In the genomic region with DNA sequence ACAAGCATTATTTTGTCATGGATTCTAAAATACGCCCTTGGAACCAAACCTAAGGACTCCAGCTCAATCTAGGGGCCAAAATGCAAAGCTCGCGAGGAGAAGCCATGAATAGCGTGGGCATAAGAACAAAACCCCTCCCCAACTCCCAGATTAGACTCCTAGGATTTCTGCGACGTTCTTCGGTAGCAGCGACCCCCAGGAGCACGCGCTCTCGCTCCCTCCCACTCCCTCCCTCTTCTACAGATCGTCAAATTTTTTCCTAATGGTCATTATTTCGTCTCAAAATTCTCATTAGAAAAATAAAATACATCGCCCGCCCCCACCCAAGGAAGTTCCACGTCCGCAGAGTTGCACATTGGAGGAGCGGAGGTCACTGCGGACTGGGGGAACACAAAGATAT, we compare ENCODE assay signal across 12 mouse cellular contexts. TPM values are rescaled to one million over a fixed set of nuclear protein-coding genes. Genes with fewer than 3 reads are reported as not detected.
A peak's percentile ranks its signal among the peaks of the same experiment; 100 is the strongest.
DNase-seq lines count a peak whose midpoint lies in the region; ATAC-seq and TF ChIP-seq lines count a peak whose summit lies in the region.
"Had no signal": no experiment of that assay in that cellular context is flagged by ENCODE, and none has a peak within 500 bp of the region (broad histone marks: within the 10 kb centered on the region; RNA-seq: fewer than 3 reads in every experiment).

No protein-coding gene starts in this region.

- no peak for TF ChIP-seq CTCF in heart, adult 2 months (IDR thresholded peaks at IDR 0.05)
- TF ChIP-seq CTCF in midbrain, postnatal 0 days (IDR thresholded peaks at IDR 0.05): no peak

- H3K9ac ChIP-seq in heart, embryonic 13.5 days: no peak overlapping the region
- no peak overlapping the region for H3K9ac ChIP-seq in heart, adult 2 months (ENCODE audit: low read depth, low read length)
- no peak overlapping the region for H3K9ac ChIP-seq in embryonic facial prominence, embryonic 15.5 days
- H3K9ac ChIP-seq in hindbrain, embryonic 14.5 days: peak overlapping the region; percentile 52
- peak overlapping the region; percentile 66 for H3K9ac ChIP-seq in midbrain, postnatal 0 days (replicated peaks; ENCODE audit: low read length, poor library complexity, severe bottlenecking)

- H3K36me3 ChIP-seq in heart, embryonic 13.5 days: no peaks in the 10 kb centered on the region
- H3K36me3 ChIP-seq in heart, adult 2 months (ENCODE audit: control insufficient read depth, insufficient read depth, low read length): no peaks in the 10 kb centered on the region
- no peaks in the 10 kb centered on the region for H3K36me3 ChIP-seq in embryonic facial prominence, embryonic 15.5 days
- H3K36me3 ChIP-seq in hindbrain, embryonic 14.5 days (replicated peaks; ENCODE audit: control insufficient read depth, insufficient read depth): no peaks in the 10 kb centered on the region
- H3K36me3 ChIP-seq in midbrain, postnatal 0 days (ENCODE audit: insufficient read depth, low read length): no peaks in the 10 kb centered on the region

- no peaks in the 10 kb centered on the region for H3K79me2 ChIP-seq in heart, adult 2 months (replicated peaks; ENCODE audit: control insufficient read depth, insufficient read depth, low read length)

- 1% methylated on average over 19 of the region's 19 CpGs for WGBS in heart, embryonic 13.5 days
- whole genome bisulfite sequencing in heart, adult 2 months: 7% methylated on average over 19 of the region's 19 CpGs
- under 1% methylated on average over 19 of the region's 19 CpGs for WGBS in embryonic facial prominence, embryonic 15.5 days
- under 1% methylated on average over 19 of the region's 19 CpGs for whole genome bisulfite sequencing in hindbrain, embryonic 14.5 days
- WGBS in midbrain, postnatal 0 days: under 1% methylated on average over 19 of the region's 19 CpGs

- intact Hi-C loops in heart, adult 2 months (cut with DNase I): no loop called here
- intact Hi-C loops in left cerebral cortex, postnatal 14 days (cut with DNase I): loop anchor here (5.0 to 10.0 kb wide), 3 partner anchors 71 to 318 kb away; no protein-coding TSS in a partner anchor

- H3K4me1 ChIP-seq in heart, embryonic 13.5 days: peaks cover 20% of the 10 kb centered on the region
- no peaks in the 10 kb centered on the region for H3K4me1 ChIP-seq in heart, adult 2 months (ENCODE audit: control insufficient read depth, insufficient read depth, low read length)
- H3K4me1 ChIP-seq in embryonic facial prominence, embryonic 15.5 days: peaks cover 26% of the 10 kb centered on the region; the same call in 1 of the 2 replicates
- H3K4me1 ChIP-seq in hindbrain, embryonic 14.5 days (replicated peaks; ENCODE audit: control insufficient read depth, insufficient read depth, low read length): no peaks in the 10 kb centered on the region
- H3K4me1 ChIP-seq in midbrain, postnatal 0 days (ENCODE audit: insufficient read depth, low read length): no peaks in the 10 kb centered on the region

- H3K9me3 ChIP-seq in heart, embryonic 13.5 days: no peaks in the 10 kb centered on the region
- H3K9me3 ChIP-seq in embryonic facial prominence, embryonic 15.5 days (replicated peaks): no peaks in the 10 kb centered on the region
- no peaks in the 10 kb centered on the region for H3K9me3 ChIP-seq in hindbrain, embryonic 14.5 days (ENCODE audit: control insufficient read depth, low read length)
- no peaks in the 10 kb centered on the region for H3K9me3 ChIP-seq in midbrain, postnatal 0 days (ENCODE audit: low read length)

- no peak overlapping the region for H3K4me2 ChIP-seq in heart, embryonic 13.5 days
- H3K4me2 ChIP-seq in embryonic facial prominence, embryonic 15.5 days (replicated peaks): no peak overlapping the region
- H3K4me2 ChIP-seq in hindbrain, embryonic 14.5 days (replicated peaks): no peak overlapping the region
- H3K4me2 ChIP-seq in midbrain, postnatal 0 days (ENCODE audit: low read depth, low read length, poor library complexity, severe bottlenecking): peak overlapping the region; percentile 43

- no peak for DNase-seq in heart, adult 2 months
- DNase-seq in hindbrain, embryonic 14.5 days (ENCODE audit: low spot score): no peak
- DNase-seq in midbrain, postnatal 0 days (ENCODE audit: low spot score): no peak
- no peak for DNase-seq in right cerebral cortex, postnatal 14 days
- DNase-seq in left cerebral cortex, postnatal 14 days (ENCODE audit: low spot score in 2 of 2): no peak
- DNase-seq in neural tube, embryonic 10.5 days (ENCODE audit: extremely low spot score, low spot score): no peak
- DNase-seq: lung, postnatal 10 days had no signal

- peaks cover 96% of the 10 kb centered on the region for H3K27me3 ChIP-seq in heart, embryonic 13.5 days (replicated peaks)
- peaks cover 36% of the 10 kb centered on the region for H3K27me3 ChIP-seq in heart, adult 2 months (ENCODE audit: control insufficient read depth, insufficient read depth, low read length)
- H3K27me3 ChIP-seq in embryonic facial prominence, embryonic 15.5 days: peaks cover 90% of the 10 kb centered on the region
- H3K27me3 ChIP-seq in hindbrain, embryonic 14.5 days (ENCODE audit: control insufficient read depth, insufficient read depth, low read length): peaks cover 99% of the 10 kb centered on the region
- H3K27me3 ChIP-seq in midbrain, postnatal 0 days (ENCODE audit: insufficient read depth, low read length): peaks cover 5% of the 10 kb centered on the region; the same call in 1 of the 2 replicates

- H3K27ac ChIP-seq in heart, embryonic 13.5 days (replicated peaks): no peak overlapping the region
- H3K27ac ChIP-seq in heart, adult 2 months: no peak overlapping the region
- no peak overlapping the region for H3K27ac ChIP-seq in embryonic facial prominence, embryonic 15.5 days (replicated peaks)
- peak overlapping the region; percentile 64 for H3K27ac ChIP-seq in hindbrain, embryonic 14.5 days
- peak overlapping the region; percentile 82 for H3K27ac ChIP-seq in midbrain, postnatal 0 days (ENCODE audit: low read depth, low read length)

- no peak for ATAC-seq in heart, embryonic 13.5 days (ENCODE audit: extremely low read depth, insufficient number of reproducible peaks, low FRiP score, low TSS enrichment)
- ATAC-seq in embryonic facial prominence, embryonic 15.5 days (ENCODE audit: insufficient number of reproducible peaks, low FRiP score, low TSS enrichment, low read depth): no peak
- ATAC-seq in hindbrain, embryonic 14.5 days (ENCODE audit: low FRiP score): no peak
- no peak for ATAC-seq in midbrain, postnatal 0 days (ENCODE audit: low FRiP score)

- no peak for TF ChIP-seq POLR2A in heart, adult 2 months (IDR thresholded peaks at IDR 0.05; ENCODE audit: insufficient read depth, low read depth, low read length)

- H3K4me3 ChIP-seq in heart, embryonic 13.5 days: 0 out of 2 replicates have a peak overlapping the region, but pooled peaks have one; percentile 25
- no peak overlapping the region for H3K4me3 ChIP-seq in heart, adult 2 months
- peak overlapping the region; percentile 22 for H3K4me3 ChIP-seq in embryonic facial prominence, embryonic 15.5 days (replicated peaks)
- H3K4me3 ChIP-seq in hindbrain, embryonic 14.5 days (replicated peaks; ENCODE audit: low read length): peak overlapping the region; percentile 24
- H3K4me3 ChIP-seq in midbrain, postnatal 0 days (ENCODE audit: low read depth, low read length): peak overlapping the region; percentile 43

- TF ChIP-seq EP300 in heart, adult 2 months (IDR thresholded peaks at IDR 0.05; ENCODE audit: insufficient read depth, low read depth, low read length): no peak

RNA-seq across cellular contexts. Expression of a gene that starts 6.8 kb away (rescaled TPM):
- 0.13 TPM in 1 of 2 replicates, not detected in the other for polyA plus RNA-seq in heart, embryonic 13.5 days (2015; fragmentation: Nextera tagmentation; extraction: Ambion mirVana)
- not detected for total RNA-seq in heart, adult 2 months (2021)
- polyA plus RNA-seq in heart, adult 2 months (2012; rRNA removed): not detected in 2 replicates
- polyA plus RNA-seq in embryonic facial prominence, embryonic 15.5 days (2015; fragmentation: Nextera tagmentation; extraction: Ambion mirVana): 7.4 and 9.7 TPM in 2 replicates
- polyA plus RNA-seq in hindbrain, embryonic 14.5 days (2014; fragmentation: Nextera tagmentation; extraction: Ambion mirVana): 18.5 and 20.3 TPM in 2 replicates
- 90.3 and 93.2 TPM in 2 replicates for total RNA-seq in midbrain, postnatal 0 days (2014; rRNA removed)
- 61.2 and 62.0 TPM in 2 replicates for polyA plus RNA-seq in midbrain, postnatal 0 days (2015; fragmentation: Nextera tagmentation; extraction: Ambion mirVana)
- total RNA-seq in left cerebral cortex, postnatal 14 days (2021): 1 to 10 TPM; 1.1 to 1.5 TPM
- total RNA-seq: monocyte, adult 5-6 weeks had no signal
- polyA plus RNA-seq: heart, embryonic 14.5 days; thymus, postnatal 0 days had no signal

Comparison
In these comparisons a context has a peak if more than half of its experiments do, and no peak if none do; other contexts are left out.
1. H3K27ac ChIP-seq: peak in hindbrain, embryonic 14.5 days (single experiment) and midbrain, postnatal 0 days (single experiment); none in heart, embryonic 13.5 days (single experiment), heart, adult 2 months (single experiment) and embryonic facial prominence, embryonic 15.5 days (single experiment).
2. H3K9ac ChIP-seq: peak in hindbrain, embryonic 14.5 days (single experiment) and midbrain, postnatal 0 days (single experiment); none in heart, embryonic 13.5 days (single experiment), heart, adult 2 months (single experiment) and embryonic facial prominence, embryonic 15.5 days (single experiment).